Mouse (Mus musculus) spleen, postnatal 14 days (tissue): ENCODE results near the gene Rreb1.

Experiments
- DNase-seq, 2 experiments: peaks; one replicate each; pipeline ENCODE4 v3.0.0; 2021 to 2022; ENCODE audit warnings: low spot score in 2 of 2

Gene Rreb1

GRCm38 (mm10) chr13:37913963-37914362 lies 135.8 kb downstream of the Rreb1 start:
- DNase-seq, result no peak

- DNase-seq, result no peak
These were observed 140.4 kb downstream of the Rreb1 start for GRCm38 (mm10) chr13:37918336-37919261.

- DNase-seq, result no peak
These were observed 141.6 kb downstream of the Rreb1 start for GRCm38 (mm10) chr13:37919711-37920277.

GRCm38 (mm10) chr13:37920727-37921126 lies 142.5 kb downstream of the Rreb1 start:
- no peak for DNase-seq

GRCm38 (mm10) chr13:37923091-37923490 lies 144.9 kb downstream of the Rreb1 start:
- no peak for DNase-seq

GRCm38 (mm10) chr13:37923643-37924460 lies 145.7 kb downstream of the Rreb1 start:
- no peak for DNase-seq

GRCm38 (mm10) chr13:37924461-37924948 lies 146.3 kb downstream of the Rreb1 start:
- no peak for DNase-seq

GRCm38 (mm10) chr13:37926394-37926793 lies 148.2 kb downstream of the Rreb1 start:
- no peak for DNase-seq

- DNase-seq, result no peak
These were observed 151.3 kb downstream of the Rreb1 start for GRCm38 (mm10) chr13:37929532-37929931.

GRCm38 (mm10) chr13:37930091-37930490 lies 151.9 kb downstream of the Rreb1 start:
- DNase-seq, result no peak

GRCm38 (mm10) chr13:37930621-37931020 lies 152.4 kb downstream of the Rreb1 start:
- DNase-seq, result no peak

GRCm38 (mm10) chr13:37931210-37931922 lies 153.2 kb downstream of the Rreb1 start:
- no peak for DNase-seq

GRCm38 (mm10) chr13:37934075-37934474 lies 155.9 kb downstream of the Rreb1 start:
- no peak for DNase-seq

- DNase-seq, result no peak
These were observed 156.7 kb downstream of the Rreb1 start for GRCm38 (mm10) chr13:37934920-37935319.

GRCm38 (mm10) chr13:37936351-37936750 lies 158.2 kb downstream of the Rreb1 start:
- no peak for DNase-seq

- no peak for DNase-seq
These were observed 162.0 kb downstream of the Rreb1 start for GRCm38 (mm10) chr13:37940167-37940566.

GRCm38 (mm10) chr13:37940649-37941048 lies 162.4 kb downstream of the Rreb1 start:
- DNase-seq, result no peak

- no peak for DNase-seq
These were observed 163.0 kb downstream of the Rreb1 start for GRCm38 (mm10) chr13:37941138-37941645.

- no peak for DNase-seq
These were observed 164.0 kb downstream of the Rreb1 start for GRCm38 (mm10) chr13:37941950-37942886.

- no peak for DNase-seq
These were observed 164.7 kb downstream of the Rreb1 start for GRCm38 (mm10) chr13:37942887-37943331.
